Mouse (Mus musculus): Measurements from ENCODE around the gene Pax8. TPM values are rescaled to one million over a fixed set of nuclear protein-coding genes. Genes with fewer than 3 reads are reported as not detected.

Gene Pax8
- polyA plus RNA-seq, 1 experiment: 0.57 TPM

DNA sequence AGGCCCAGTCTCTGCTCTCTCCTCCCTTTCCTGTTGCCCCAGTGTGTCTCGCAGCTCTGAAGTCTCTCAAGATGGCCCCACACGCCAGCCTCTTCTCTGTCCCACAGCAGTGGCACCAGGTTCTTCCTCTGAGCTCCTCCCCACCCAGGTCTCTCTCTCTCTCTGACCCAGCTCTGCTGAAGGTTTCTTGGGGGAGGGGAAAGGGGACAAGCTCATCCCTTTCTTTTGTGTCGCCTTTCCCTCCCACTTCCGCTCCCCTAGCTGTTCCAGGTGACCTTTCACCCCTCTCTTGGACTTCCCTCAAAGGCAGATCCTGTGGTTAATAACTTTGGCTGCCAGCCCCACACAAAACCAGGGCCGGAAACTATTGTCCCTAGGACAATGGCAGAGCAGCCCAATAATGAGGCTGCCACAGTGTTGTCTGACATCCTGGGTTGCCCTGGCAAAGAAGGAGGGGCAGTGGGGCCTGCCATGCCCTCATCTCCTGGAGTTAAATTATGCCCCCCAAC is 27.6 kb upstream of the Pax8 start:
- Histone ChIP-seq H3K9me3 (replicated peaks; ENCODE audit: control insufficient read depth, insufficient read depth, low read length, poor library complexity, severe bottlenecking) (no peaks in the 10 kb centered on the region), H3K9ac (ENCODE audit: low read depth, poor library complexity, severe bottlenecking) (no peak overlapping the region), H3K4me1 (ENCODE audit: control insufficient read depth, insufficient read depth, low read length) (peaks cover 4% of the 10 kb centered on the region), H3K4me3 (ENCODE audit: low read depth, low read length) (no peak overlapping the region), H3K36me3 (ENCODE audit: control insufficient read depth, insufficient read depth, low read length, poor library complexity, severe bottlenecking) (no peaks in the 10 kb centered on the region), H3K27me3 (ENCODE audit: control insufficient read depth, insufficient read depth, low read length, poor library complexity, severe bottlenecking) (no peaks in the 10 kb centered on the region), H3K27ac (ENCODE audit: insufficient read depth, low read length) (no peak overlapping the region)
- TF ChIP-seq EP300 (IDR thresholded peaks at IDR 0.05; ENCODE audit: insufficient read depth, low read depth, low read length) (0 out of 2 replicates have a peak, but pooled peaks have one; percentile 23), CTCF (IDR thresholded peaks at IDR 0.05; ENCODE audit: low read depth, low read length) (no peak), POLR2A (IDR thresholded peaks at IDR 0.05; ENCODE audit: insufficient read depth, low read length) (no peak)

DNA sequence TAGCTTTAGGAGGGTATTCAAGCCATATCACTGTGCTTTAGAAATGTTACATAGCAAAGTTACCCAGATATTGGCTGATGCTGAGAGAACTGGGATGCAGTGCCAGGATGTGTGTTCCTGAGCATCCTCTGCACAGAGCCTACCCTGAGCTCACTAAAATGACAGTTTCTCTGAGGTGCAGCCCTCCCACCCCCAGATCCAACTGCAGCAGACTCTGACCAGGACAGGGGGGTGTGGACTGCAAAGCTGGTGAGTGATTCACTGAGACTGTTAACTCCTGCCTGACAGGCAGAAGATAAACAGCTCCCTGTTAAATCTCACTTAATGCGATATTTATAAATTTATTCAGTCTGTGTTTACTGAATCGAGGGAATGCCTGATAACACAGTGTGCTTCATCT is 25.5 kb upstream of the Pax8 start:
- Histone ChIP-seq H3K27me3 (ENCODE audit: control insufficient read depth, insufficient read depth, low read length, poor library complexity, severe bottlenecking) (no peaks in the 10 kb centered on the region), H3K4me3 (ENCODE audit: low read depth, low read length) (no peak overlapping the region), H3K36me3 (ENCODE audit: control insufficient read depth, insufficient read depth, low read length, poor library complexity, severe bottlenecking) (no peaks in the 10 kb centered on the region), H3K4me1 (ENCODE audit: control insufficient read depth, insufficient read depth, low read length) (peaks cover 4% of the 10 kb centered on the region), H3K27ac (ENCODE audit: insufficient read depth, low read length) (no peak overlapping the region), H3K9ac (ENCODE audit: low read depth, poor library complexity, severe bottlenecking) (no peak overlapping the region), H3K9me3 (replicated peaks; ENCODE audit: control insufficient read depth, insufficient read depth, low read length, poor library complexity, severe bottlenecking) (no peaks in the 10 kb centered on the region)
- TF ChIP-seq EP300 (IDR thresholded peaks at IDR 0.05; ENCODE audit: insufficient read depth, low read depth, low read length) (no peak), CTCF (IDR thresholded peaks at IDR 0.05; ENCODE audit: low read depth, low read length) (no peak), POLR2A (IDR thresholded peaks at IDR 0.05; ENCODE audit: insufficient read depth, low read length) (no peak)

DNA sequence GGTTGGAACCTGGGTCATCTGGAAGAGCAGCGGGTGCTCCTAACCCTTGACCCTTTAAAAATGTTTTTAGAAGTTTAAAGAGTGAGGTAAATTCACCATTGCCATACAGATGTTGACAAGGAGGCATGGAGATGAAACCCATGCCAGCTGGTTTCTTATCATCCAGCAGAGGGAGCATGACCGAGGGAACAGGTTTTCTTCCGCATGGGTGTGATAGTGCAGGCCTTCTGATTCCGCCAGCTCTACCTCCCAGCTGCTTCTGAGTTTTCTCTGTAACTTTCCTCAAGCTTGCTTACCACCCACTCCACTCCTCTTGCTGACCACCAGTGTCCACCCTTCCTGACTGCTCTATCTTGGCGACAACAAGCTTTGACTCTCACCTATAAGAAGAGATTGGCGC is 15.2 kb upstream of the Pax8 start:
- H3K27ac ChIP-seq (ENCODE audit: insufficient read depth, low read length): no peak overlapping the region
- TF ChIP-seq CTCF (IDR thresholded peaks at IDR 0.05; ENCODE audit: low read depth, low read length) (no peak), EP300 (IDR thresholded peaks at IDR 0.05; ENCODE audit: insufficient read depth, low read depth, low read length) (no peak), POLR2A (IDR thresholded peaks at IDR 0.05; ENCODE audit: insufficient read depth, low read length) (no peak)
- H3K9me3 ChIP-seq (replicated peaks; ENCODE audit: control insufficient read depth, insufficient read depth, low read length, poor library complexity, severe bottlenecking): no peaks in the 10 kb centered on the region
- H3K27me3 ChIP-seq (ENCODE audit: control insufficient read depth, insufficient read depth, low read length, poor library complexity, severe bottlenecking): no peaks in the 10 kb centered on the region; the same call in 1 of the 2 replicates
- no peak overlapping the region for H3K9ac ChIP-seq (ENCODE audit: low read depth, poor library complexity, severe bottlenecking)
- H3K36me3 ChIP-seq (ENCODE audit: control insufficient read depth, insufficient read depth, low read length, poor library complexity, severe bottlenecking): no peaks in the 10 kb centered on the region
- H3K4me1 ChIP-seq (ENCODE audit: control insufficient read depth, insufficient read depth, low read length): no peaks in the 10 kb centered on the region
- no peak overlapping the region for H3K4me3 ChIP-seq (ENCODE audit: low read depth, low read length)

DNA sequence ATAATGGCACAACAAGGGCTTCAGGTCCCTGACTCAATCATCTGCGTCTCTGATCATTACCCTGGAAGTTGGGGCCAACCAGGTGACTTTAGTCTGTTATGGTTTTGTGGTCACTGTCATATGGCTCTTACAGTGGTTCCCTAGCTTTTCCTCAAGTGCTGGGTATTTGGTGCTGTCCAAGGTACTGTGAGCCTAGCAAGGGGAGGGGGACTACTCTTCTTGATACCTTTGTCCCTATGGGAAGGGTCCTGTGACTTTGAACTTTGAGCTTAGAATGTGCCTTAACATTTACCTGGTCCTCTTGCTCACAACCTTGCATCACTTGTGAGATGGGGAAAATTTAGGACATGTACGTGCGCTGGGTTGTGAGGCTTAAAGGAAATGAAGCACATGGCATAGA is 13.3 kb upstream of the Pax8 start:
- no peaks in the 10 kb centered on the region; the same call in 1 of the 2 replicates for H3K27me3 ChIP-seq (ENCODE audit: control insufficient read depth, insufficient read depth, low read length, poor library complexity, severe bottlenecking)
- H3K4me1 ChIP-seq (ENCODE audit: control insufficient read depth, insufficient read depth, low read length): no peaks in the 10 kb centered on the region
- H3K9me3 ChIP-seq (replicated peaks; ENCODE audit: control insufficient read depth, insufficient read depth, low read length, poor library complexity, severe bottlenecking): no peaks in the 10 kb centered on the region
- no peaks in the 10 kb centered on the region for H3K36me3 ChIP-seq (ENCODE audit: control insufficient read depth, insufficient read depth, low read length, poor library complexity, severe bottlenecking)
- no peak overlapping the region for H3K4me3 ChIP-seq (ENCODE audit: low read depth, low read length)
- no peak overlapping the region for H3K9ac ChIP-seq (ENCODE audit: low read depth, poor library complexity, severe bottlenecking)
- TF ChIP-seq CTCF (IDR thresholded peaks at IDR 0.05; ENCODE audit: low read depth, low read length) (no peak), POLR2A (IDR thresholded peaks at IDR 0.05; ENCODE audit: insufficient read depth, low read length) (no peak), EP300 (IDR thresholded peaks at IDR 0.05; ENCODE audit: insufficient read depth, low read depth, low read length) (no peak)
- no peak overlapping the region for H3K27ac ChIP-seq (ENCODE audit: insufficient read depth, low read length)

DNA sequence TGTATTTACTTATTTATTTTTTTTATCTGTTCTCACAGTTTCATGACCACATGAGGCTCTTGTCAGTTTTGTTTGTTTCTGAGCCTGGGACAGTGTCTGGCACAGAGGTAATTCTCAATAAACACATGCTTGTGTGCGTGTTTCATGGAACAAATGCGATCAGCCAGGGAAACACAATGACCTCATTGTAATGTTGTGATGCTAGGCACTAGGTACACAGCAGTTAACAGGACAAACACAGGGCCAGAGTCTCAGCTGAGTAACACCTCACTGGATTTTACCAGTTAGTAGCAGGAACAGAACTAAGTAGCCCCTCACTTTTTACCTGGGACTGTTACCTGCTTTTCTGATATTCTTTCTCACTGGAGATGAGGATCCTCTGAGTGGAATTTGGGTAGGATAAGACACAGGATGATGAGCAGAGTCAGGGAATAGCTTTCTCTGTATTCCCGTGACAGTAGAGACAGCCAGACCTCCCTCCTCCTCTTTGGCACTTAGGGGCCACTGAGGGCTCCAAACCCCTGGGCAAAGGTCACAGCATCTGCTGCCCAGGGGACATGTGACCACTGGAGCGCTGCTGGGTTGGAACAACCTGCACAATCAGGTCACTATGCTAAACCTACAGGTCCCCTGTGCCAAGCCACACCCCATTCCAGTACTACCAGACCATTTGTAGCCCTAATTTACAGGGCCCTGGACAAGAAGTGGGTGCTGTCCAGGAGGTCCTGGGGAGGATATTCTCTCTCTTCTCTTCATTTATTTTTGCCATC is 11.8 kb upstream of the Pax8 start:
- Histone ChIP-seq H3K27ac (ENCODE audit: insufficient read depth, low read length) (no peak overlapping the region), H3K4me3 (ENCODE audit: low read depth, low read length) (no peak overlapping the region), H3K4me1 (ENCODE audit: control insufficient read depth, insufficient read depth, low read length) (no peaks in the 10 kb centered on the region), H3K27me3 (ENCODE audit: control insufficient read depth, insufficient read depth, low read length, poor library complexity, severe bottlenecking) (no peaks in the 10 kb centered on the region; the same call in 1 of the 2 replicates), H3K36me3 (ENCODE audit: control insufficient read depth, insufficient read depth, low read length, poor library complexity, severe bottlenecking) (no peaks in the 10 kb centered on the region), H3K9ac (ENCODE audit: low read depth, poor library complexity, severe bottlenecking) (no peak overlapping the region), H3K9me3 (replicated peaks; ENCODE audit: control insufficient read depth, insufficient read depth, low read length, poor library complexity, severe bottlenecking) (no peaks in the 10 kb centered on the region)
- TF ChIP-seq CTCF (IDR thresholded peaks at IDR 0.05; ENCODE audit: low read depth, low read length) (no peak), POLR2A (IDR thresholded peaks at IDR 0.05; ENCODE audit: insufficient read depth, low read length) (no peak), EP300 (IDR thresholded peaks at IDR 0.05; ENCODE audit: insufficient read depth, low read depth, low read length) (no peak)

DNA sequence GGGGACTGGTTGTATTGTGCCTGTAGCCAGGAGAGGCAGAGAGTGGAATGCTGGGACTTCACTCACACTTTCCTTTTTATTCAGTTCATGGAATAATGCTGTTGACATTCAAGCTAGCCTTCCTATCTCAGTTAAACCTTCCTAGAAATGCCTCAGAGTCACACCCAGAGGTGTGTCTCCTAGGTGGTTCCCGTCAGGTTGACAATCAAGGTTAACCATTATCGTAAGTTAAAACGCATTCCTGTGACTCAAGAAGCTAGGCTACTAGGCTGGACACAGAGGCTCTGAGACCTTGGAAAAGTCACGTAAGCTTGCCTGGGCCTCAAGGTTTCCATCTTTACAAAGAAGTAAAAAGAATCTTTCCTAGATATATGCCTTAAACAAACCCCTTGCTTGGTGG is 10.0 kb upstream of the Pax8 start:
- no peak for TF ChIP-seq POLR2A (IDR thresholded peaks at IDR 0.05; ENCODE audit: insufficient read depth, low read length)
- no peak for TF ChIP-seq EP300 (IDR thresholded peaks at IDR 0.05; ENCODE audit: insufficient read depth, low read depth, low read length)
- no peak for TF ChIP-seq CTCF (IDR thresholded peaks at IDR 0.05; ENCODE audit: low read depth, low read length)
- H3K9ac ChIP-seq (ENCODE audit: low read depth, poor library complexity, severe bottlenecking): no peak overlapping the region
- H3K4me1 ChIP-seq (ENCODE audit: control insufficient read depth, insufficient read depth, low read length): no peaks in the 10 kb centered on the region
- H3K27me3 ChIP-seq (ENCODE audit: control insufficient read depth, insufficient read depth, low read length, poor library complexity, severe bottlenecking): no peaks in the 10 kb centered on the region; the same call in 1 of the 2 replicates
- H3K36me3 ChIP-seq (ENCODE audit: control insufficient read depth, insufficient read depth, low read length, poor library complexity, severe bottlenecking): no peaks in the 10 kb centered on the region
- H3K9me3 ChIP-seq (replicated peaks; ENCODE audit: control insufficient read depth, insufficient read depth, low read length, poor library complexity, severe bottlenecking): no peaks in the 10 kb centered on the region
- H3K4me3 ChIP-seq (ENCODE audit: low read depth, low read length): no peak overlapping the region
- H3K27ac ChIP-seq (ENCODE audit: insufficient read depth, low read length): no peak overlapping the region

Data from ES-Bruce4 (cell line).